Mouse (Mus musculus): Measurements from ENCODE around the gene Cdca8. TPM values are rescaled to one million over a fixed set of nuclear protein-coding genes. Genes with fewer than 3 reads are reported as not detected.

Cdca8 gene
- polyA plus RNA-seq, 1 experiment from 2014 or later, result 32.2 TPM

- no peak overlapping the region for H3K27ac ChIP-seq (ENCODE audit: low read depth, low read length)
- no peak overlapping the region for H3K9ac ChIP-seq (ENCODE audit: low read depth, low read length)
- WGBS, result 92% methylated on average over 11 of the region's 11 CpGs
- ATAC-seq, result no peak
- H3K27me3 ChIP-seq (replicated peaks; ENCODE audit: control insufficient read depth, insufficient read depth, low read length), result no peaks in the 10 kb centered on the region
- H3K4me1 ChIP-seq (ENCODE audit: control insufficient read depth, insufficient read depth, low read depth, low read length), result no peaks in the 10 kb centered on the region
- no peak overlapping the region for H3K4me3 ChIP-seq (ENCODE audit: low read length)
- H3K36me3 ChIP-seq (ENCODE audit: control insufficient read depth, insufficient read depth, low read length), result no peaks in the 10 kb centered on the region
- H3K4me2 ChIP-seq (ENCODE audit: low read length), result no peak overlapping the region
- H3K9me3 ChIP-seq (ENCODE audit: control insufficient read depth, low read length), result no peaks in the 10 kb centered on the region
These were observed 21.8 kb upstream of the Cdca8 start for GRCm38 (mm10) chr4:124960940-124961339.

GRCm38 (mm10) chr4:124959062-124959461, 20.0 kb upstream of the Cdca8 start:
- Histone ChIP-seq H3K27ac (ENCODE audit: low read depth, low read length) (no peak overlapping the region), H3K9ac (ENCODE audit: low read depth, low read length) (no peak overlapping the region), H3K27me3 (replicated peaks; ENCODE audit: control insufficient read depth, insufficient read depth, low read length) (no peaks in the 10 kb centered on the region), H3K9me3 (ENCODE audit: control insufficient read depth, low read length) (no peaks in the 10 kb centered on the region), H3K4me1 (ENCODE audit: control insufficient read depth, insufficient read depth, low read depth, low read length) (no peaks in the 10 kb centered on the region), H3K4me3 (ENCODE audit: low read length) (no peak overlapping the region), H3K36me3 (ENCODE audit: control insufficient read depth, insufficient read depth, low read length) (no peaks in the 10 kb centered on the region), H3K4me2 (ENCODE audit: low read length) (no peak overlapping the region)
- WGBS, result 66% methylated on average over 11 of the region's 11 CpGs
- ATAC-seq, result no peak

GRCm38 (mm10) chr4:124957284-124957683, 18.2 kb upstream of the Cdca8 start:
- Histone ChIP-seq H3K36me3 (ENCODE audit: control insufficient read depth, insufficient read depth, low read length) (no peaks in the 10 kb centered on the region), H3K4me3 (ENCODE audit: low read length) (no peak overlapping the region), H3K27me3 (replicated peaks; ENCODE audit: control insufficient read depth, insufficient read depth, low read length) (no peaks in the 10 kb centered on the region), H3K9me3 (ENCODE audit: control insufficient read depth, low read length) (no peaks in the 10 kb centered on the region), H3K27ac (ENCODE audit: low read depth, low read length) (no peak overlapping the region), H3K9ac (ENCODE audit: low read depth, low read length) (no peak overlapping the region), H3K4me1 (ENCODE audit: control insufficient read depth, insufficient read depth, low read depth, low read length) (no peaks in the 10 kb centered on the region), H3K4me2 (ENCODE audit: low read length) (no peak overlapping the region)
- WGBS, result 80% methylated on average over 2 of the region's 2 CpGs
- no peak for ATAC-seq

GRCm38 (mm10) chr4:124953546-124953945, 14.4 kb upstream of the Cdca8 start:
- Histone ChIP-seq H3K9ac (ENCODE audit: low read depth, low read length) (no peak overlapping the region), H3K4me2 (ENCODE audit: low read length) (no peak overlapping the region), H3K27me3 (replicated peaks; ENCODE audit: control insufficient read depth, insufficient read depth, low read length) (no peaks in the 10 kb centered on the region), H3K4me1 (ENCODE audit: control insufficient read depth, insufficient read depth, low read depth, low read length) (no peaks in the 10 kb centered on the region), H3K36me3 (ENCODE audit: control insufficient read depth, insufficient read depth, low read length) (no peaks in the 10 kb centered on the region), H3K9me3 (ENCODE audit: control insufficient read depth, low read length) (no peaks in the 10 kb centered on the region), H3K27ac (ENCODE audit: low read depth, low read length) (no peak overlapping the region), H3K4me3 (ENCODE audit: low read length) (no peak overlapping the region)
- WGBS, result 67% methylated on average over 4 of the region's 4 CpGs
- no peak for ATAC-seq

- Histone ChIP-seq H3K4me3 (ENCODE audit: low read length) (no peak overlapping the region), H3K36me3 (ENCODE audit: control insufficient read depth, insufficient read depth, low read length) (no peaks in the 10 kb centered on the region), H3K9ac (ENCODE audit: low read depth, low read length) (no peak overlapping the region), H3K4me1 (ENCODE audit: control insufficient read depth, insufficient read depth, low read depth, low read length) (no peaks in the 10 kb centered on the region), H3K9me3 (ENCODE audit: control insufficient read depth, low read length) (no peaks in the 10 kb centered on the region), H3K27me3 (replicated peaks; ENCODE audit: control insufficient read depth, insufficient read depth, low read length) (no peaks in the 10 kb centered on the region), H3K4me2 (ENCODE audit: low read length) (no peak overlapping the region), H3K27ac (ENCODE audit: low read depth, low read length) (no peak overlapping the region)
- 50% methylated on average over 10 of the region's 10 CpGs for WGBS
- no peak for ATAC-seq
These were observed 11.9 kb upstream of the Cdca8 start for GRCm38 (mm10) chr4:124951036-124951433.

- Histone ChIP-seq H3K4me1 (ENCODE audit: control insufficient read depth, insufficient read depth, low read depth, low read length) (no peaks in the 10 kb centered on the region), H3K27me3 (replicated peaks; ENCODE audit: control insufficient read depth, insufficient read depth, low read length) (no peaks in the 10 kb centered on the region), H3K27ac (ENCODE audit: low read depth, low read length) (no peak overlapping the region), H3K36me3 (ENCODE audit: control insufficient read depth, insufficient read depth, low read length) (no peaks in the 10 kb centered on the region), H3K9ac (ENCODE audit: low read depth, low read length) (peak overlapping the region; percentile 23; the same call in 1 of the 2 replicates), H3K4me3 (ENCODE audit: low read length) (no peak overlapping the region), H3K9me3 (ENCODE audit: control insufficient read depth, low read length) (no peaks in the 10 kb centered on the region), H3K4me2 (ENCODE audit: low read length) (no peak overlapping the region)
- no peak for ATAC-seq
- 79% methylated on average over 21 of the region's 21 CpGs for WGBS
These were observed 11.3 kb upstream of the Cdca8 start for GRCm38 (mm10) chr4:124950181-124951035.

- Histone ChIP-seq H3K4me3 (ENCODE audit: low read length) (no peak overlapping the region), H3K9me3 (ENCODE audit: control insufficient read depth, low read length) (no peaks in the 10 kb centered on the region), H3K4me2 (ENCODE audit: low read length) (no peak overlapping the region), H3K9ac (ENCODE audit: low read depth, low read length) (no peak overlapping the region), H3K27ac (ENCODE audit: low read depth, low read length) (no peak overlapping the region), H3K27me3 (replicated peaks; ENCODE audit: control insufficient read depth, insufficient read depth, low read length) (no peaks in the 10 kb centered on the region), H3K4me1 (ENCODE audit: control insufficient read depth, insufficient read depth, low read depth, low read length) (no peaks in the 10 kb centered on the region), H3K36me3 (ENCODE audit: control insufficient read depth, insufficient read depth, low read length) (no peaks in the 10 kb centered on the region)
- ATAC-seq, result peak; percentile 71; the same call in 1 of the 2 replicates
- WGBS, result 79% methylated on average over 3 of the region's 3 CpGs
These were observed 10.4 kb upstream of the Cdca8 start for GRCm38 (mm10) chr4:124949488-124949887.

- ATAC-seq, result no peak
- no peaks in the 10 kb centered on the region for H3K4me1 ChIP-seq (ENCODE audit: control insufficient read depth, insufficient read depth, low read depth, low read length)
- no peaks in the 10 kb centered on the region for H3K9me3 ChIP-seq (ENCODE audit: control insufficient read depth, low read length)
- H3K9ac ChIP-seq (ENCODE audit: low read depth, low read length), result no peak overlapping the region
- 67% methylated on average over 2 of the region's 2 CpGs for WGBS
- H3K4me3 ChIP-seq (ENCODE audit: low read length), result no peak overlapping the region
- H3K4me2 ChIP-seq (ENCODE audit: low read length), result no peak overlapping the region
- peaks cover 12% of the 10 kb centered on the region for H3K36me3 ChIP-seq (ENCODE audit: control insufficient read depth, insufficient read depth, low read length)
- no peaks in the 10 kb centered on the region for H3K27me3 ChIP-seq (replicated peaks; ENCODE audit: control insufficient read depth, insufficient read depth, low read length)
- no peak overlapping the region for H3K27ac ChIP-seq (ENCODE audit: low read depth, low read length)
These were observed 5.8 kb upstream of the Cdca8 start for GRCm38 (mm10) chr4:124944961-124945360.

GRCm38 (mm10) chr4:124943781-124944180, 4.7 kb upstream of the Cdca8 start:
- H3K4me1 ChIP-seq (ENCODE audit: control insufficient read depth, insufficient read depth, low read depth, low read length), result no peaks in the 10 kb centered on the region
- 86% methylated on average over 5 of the region's 5 CpGs for WGBS
- H3K4me2 ChIP-seq (ENCODE audit: low read length), result no peak overlapping the region
- H3K4me3 ChIP-seq (ENCODE audit: low read length), result no peak overlapping the region
- ATAC-seq, result no peak
- H3K9ac ChIP-seq (ENCODE audit: low read depth, low read length), result no peak overlapping the region
- H3K27me3 ChIP-seq (replicated peaks; ENCODE audit: control insufficient read depth, insufficient read depth, low read length), result no peaks in the 10 kb centered on the region
- no peaks in the 10 kb centered on the region for H3K9me3 ChIP-seq (ENCODE audit: control insufficient read depth, low read length)
- H3K36me3 ChIP-seq (ENCODE audit: control insufficient read depth, insufficient read depth, low read length), result peaks cover 15% of the 10 kb centered on the region
- H3K27ac ChIP-seq (ENCODE audit: low read depth, low read length), result no peak overlapping the region
